In the genomic region with DNA sequence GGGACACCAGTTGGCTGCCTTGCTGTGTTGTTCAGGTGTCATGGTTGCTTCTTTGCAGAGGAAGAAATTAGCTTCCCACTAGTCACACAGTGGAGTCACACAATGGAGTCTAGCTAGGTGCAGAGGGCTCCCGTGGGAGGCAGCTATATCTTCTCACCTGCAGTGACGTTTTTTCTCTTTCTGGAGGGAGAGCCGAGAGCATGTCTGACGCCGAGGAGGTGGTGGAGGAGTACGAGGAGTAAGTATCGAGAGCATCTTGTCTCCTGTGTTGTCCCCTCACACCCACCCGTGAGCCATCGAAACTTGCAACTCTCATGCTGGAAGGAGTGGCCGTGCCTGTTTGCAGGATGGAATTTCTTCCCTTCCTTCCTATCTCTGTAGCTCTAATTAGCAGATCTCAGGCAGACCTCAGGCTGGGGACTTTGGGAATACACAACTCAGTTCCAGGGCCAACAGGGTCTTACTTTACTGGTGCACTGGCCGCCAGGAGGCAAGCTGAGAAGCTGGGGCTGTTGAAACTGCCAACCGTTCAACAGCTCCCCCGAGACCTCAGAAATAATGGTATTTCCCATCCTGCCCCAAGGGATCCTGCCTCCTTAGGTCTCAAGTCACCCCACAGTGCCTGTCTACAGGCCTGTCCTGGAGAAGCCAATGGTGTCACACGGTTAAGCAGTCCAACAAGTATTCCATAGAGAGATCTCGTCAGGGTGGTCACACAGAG, we compare ENCODE assay signal across 1 mouse cellular context.
TF ChIP-seq lines count a peak whose summit lies in the region.

No protein-coding gene starts in this region.

TF ChIP-seq in CH12.LX, 34 proteins besides CTCF, POLR2A, EP300 and RAD21 (continued from another document):
- TF ChIP-seq NELFE (IDR thresholded peaks at IDR 0.05; ENCODE audit: low read depth, low read length) (peak; percentile 33; the same call in 1 of the 2 replicates), USF2 (conservative IDR thresholded peaks at IDR 0.05; ENCODE audit: low read depth, low read length) (no peak), RCOR1 (conservative IDR thresholded peaks at IDR 0.05; ENCODE audit: low read depth, low read length) (0 out of 2 replicates have a peak, but pooled peaks have one; percentile 70), TCF12 (IDR thresholded peaks at IDR 0.05; ENCODE audit: low read depth, low read length) (peak; percentile 40; the same call in 1 of the 2 replicates), POLR2AphosphoS2 (IDR thresholded peaks at IDR 0.05; ENCODE audit: low read depth, low read length) (no peak)
TF ChIP-seq in CH12.LX: peak in this region for 8.
